Mouse (Mus musculus) bone marrow macrophage, adult 2 months (primary cell): ENCODE results near the gene Keap1. TPM values are rescaled to one million over a fixed set of nuclear protein-coding genes. Genes with fewer than 3 reads are reported as not detected.
A peak's percentile ranks its signal among the peaks of the same experiment; 100 is the strongest.

Source experiments
- H3K27ac ChIP-seq: 2 replicates; pipeline ENCODE4 v1.5.1; 2012; ENCODE audit warnings: low read depth, low read length; ENCODE audit not compliant: insufficient read depth
- H3K4me1 ChIP-seq: 2 replicates; pipeline ENCODE4 v1.6.1; 2012; ENCODE audit warnings: low read length; ENCODE audit not compliant: control insufficient read depth, insufficient read depth
- H3K4me3 ChIP-seq: 2 replicates; pipeline ENCODE4 v1.5.1; 2012; ENCODE audit warnings: mild to moderate bottlenecking, low read length, moderate library complexity; ENCODE audit not compliant: insufficient read depth
- CTCF ChIP-seq: IDR thresholded peaks from 2 replicates; pipeline ENCODE4 v1.5.1; 2012; ENCODE audit warnings: low read depth, mild to moderate bottlenecking, low read length, moderate library complexity
- POLR2A ChIP-seq: IDR thresholded peaks from 2 replicates; pipeline ENCODE4 v1.6.1; 2012; ENCODE audit warnings: mild to moderate bottlenecking, low read depth, low read length, borderline replicate concordance
- polyA plus RNA-seq: library from polyadenylated mRNA; stranded (reverse); fragments of >200 nt; gene quantifications from 2 replicates; pipeline ENCODE4 v1.2.4, GENCODE M21; 2012; ENCODE audit not compliant: missing spikeins, insufficient read depth, insufficient read length

The Keap1 gene
- polyA plus RNA-seq, 1 experiment: 36.4 TPM

GRCm38 (mm10) chr9:21184733-21185132 lies 54.4 kb downstream of the Keap1 start:
- TF ChIP-seq CTCF (no peak), POLR2A (no peak)
- Histone ChIP-seq H3K27ac (no peak overlapping the region), H3K4me3 (no peak overlapping the region), H3K4me1 (peaks cover 19% of the 10 kb centered on the region)

- Histone ChIP-seq H3K27ac (no peak overlapping the region), H3K4me1 (peaks cover 19% of the 10 kb centered on the region), H3K4me3 (peak overlapping the region; percentile 46)
- TF ChIP-seq CTCF (no peak), POLR2A (no peak)
Measured at GRCm38 (mm10) chr9:21183905-21184413, 55.2 kb downstream of the Keap1 start.

GRCm38 (mm10) chr9:21183421-21183820 lies 55.7 kb downstream of the Keap1 start:
- Histone ChIP-seq H3K27ac (no peak overlapping the region), H3K4me1 (peaks cover 19% of the 10 kb centered on the region)

GRCm38 (mm10) chr9:21181421-21182220 lies 57.5 kb downstream of the Keap1 start:
- Histone ChIP-seq H3K4me1 (peaks cover 19% of the 10 kb centered on the region), H3K4me3 (peak overlapping the region; percentile 66)

More at GRCm38 (mm10) chr9:21183421-21183820, 55.7 kb downstream of the Keap1 start:
- TF ChIP-seq CTCF (no peak), POLR2A (no peak)
- H3K4me3 ChIP-seq: peak overlapping the region; percentile 46

GRCm38 (mm10) chr9:21180841-21181240 lies 58.3 kb downstream of the Keap1 start:
- peak overlapping the region; percentile 37; the same call in 1 of the 2 replicates for H3K27ac ChIP-seq
- no peak overlapping the region for H3K4me3 ChIP-seq
- TF ChIP-seq POLR2A (no peak), CTCF (no peak)
- H3K4me1 ChIP-seq: peaks cover 19% of the 10 kb centered on the region

More at GRCm38 (mm10) chr9:21181421-21182220, 57.5 kb downstream of the Keap1 start:
- TF ChIP-seq POLR2A (no peak), CTCF (no peak)
- H3K27ac ChIP-seq: peak overlapping the region; percentile 37

GRCm38 (mm10) chr9:21180402-21180801 lies 58.8 kb downstream of the Keap1 start:
- H3K4me1 ChIP-seq: peaks cover 19% of the 10 kb centered on the region
- no peak overlapping the region for H3K4me3 ChIP-seq

More at GRCm38 (mm10) chr9:21180402-21180801, 58.8 kb downstream of the Keap1 start:
- H3K27ac ChIP-seq: no peak overlapping the region
- no peak for TF ChIP-seq POLR2A
- TF ChIP-seq CTCF: no peak

Other genes with a start within 250 kb of the Keap1 start
- 52.7 and 61.3 TPM in 2 replicates for gene Mrpl4, start 236.6 kb downstream of the Keap1 start, polyA plus RNA-seq
- gene Icam1, start 223.4 kb downstream of the Keap1 start, polyA plus RNA-seq: 67.4 and 79.0 TPM in 2 replicates
- gene Icam4, start 210.0 kb downstream of the Keap1 start, polyA plus RNA-seq: not detected in 2 replicates
- gene Icam5, start 207.3 kb downstream of the Keap1 start, polyA plus RNA-seq: 0.31 TPM in 1 of 2 replicates, not detected in the other
- gene Zglp1, start 172.3 kb downstream of the Keap1 start, polyA plus RNA-seq: not detected in 2 replicates
- not detected in 2 replicates for gene Gm49373, start 166.3 kb downstream of the Keap1 start, polyA plus RNA-seq
- 24.8 and 32.1 TPM in 2 replicates for gene Fdx1l, start 165.7 kb downstream of the Keap1 start, polyA plus RNA-seq
- 0.56 and 1.3 TPM in 2 replicates for gene Gm38431, start 147.4 kb downstream of the Keap1 start, polyA plus RNA-seq
- gene Raver1, start 147.4 kb downstream of the Keap1 start, polyA plus RNA-seq: 31.2 and 35.4 TPM in 2 replicates
- 46.3 and 47.1 TPM in 2 replicates for gene Tyk2, start 108.1 kb downstream of the Keap1 start, polyA plus RNA-seq
- gene Cdc37, start 89.4 kb downstream of the Keap1 start, polyA plus RNA-seq: 104 and 110 TPM in 2 replicates
- gene Pde4a, start 73.6 kb downstream of the Keap1 start, polyA plus RNA-seq: 13.2 and 14.2 TPM in 2 replicates
- gene S1pr5, start 9.1 kb upstream of the Keap1 start, polyA plus RNA-seq: not detected in 2 replicates
- 10.8 and 11.8 TPM in 2 replicates for gene Atg4d, start 25.9 kb upstream of the Keap1 start, polyA plus RNA-seq
- gene Kri1, start 48.6 kb upstream of the Keap1 start, polyA plus RNA-seq: 26.4 and 28.6 TPM in 2 replicates
- gene Cdkn2d, start 52.0 kb upstream of the Keap1 start, polyA plus RNA-seq: 33.1 and 33.7 TPM in 2 replicates
- gene Ap1m2, start 73.0 kb upstream of the Keap1 start, polyA plus RNA-seq: not detected in 2 replicates
- gene Slc44a2, start 81.3 kb upstream of the Keap1 start, polyA plus RNA-seq: 48.8 and 55.0 TPM in 2 replicates
- gene Ilf3, start 128.5 kb upstream of the Keap1 start, polyA plus RNA-seq: 33.3 and 42.9 TPM in 2 replicates
- gene Qtrt1, start 172.5 kb upstream of the Keap1 start, polyA plus RNA-seq: 9.9 and 14.9 TPM in 2 replicates
- 118 and 129 TPM in 2 replicates for gene Dnm2, start 185.5 kb upstream of the Keap1 start, polyA plus RNA-seq